Mouse (Mus musculus) liver, embryonic 15.5 days (tissue): ENCODE results near the gene Coro1b. TPM values are rescaled to one million over a fixed set of nuclear protein-coding genes. Genes with fewer than 3 reads are reported as not detected.

Source experiments
- ATAC-seq: fragments of 200-750 bp; cut with Nextera tagmentation; 2 replicates; pipeline ENCODE4 v1.8.0; 2017; ENCODE audit warnings: moderate number of reproducible peaks, mild to moderate bottlenecking, moderate library complexity; ENCODE audit not compliant: insufficient read depth
- H3K27ac ChIP-seq: fragments of 300-500 bp; sonication (generic); replicated peaks from 2 replicates; pipeline ENCODE4 v1.5.1; 2015; ENCODE audit warnings: mild to moderate bottlenecking, inconsistent platforms
- H3K27me3 ChIP-seq: fragments of 300-500 bp; sonication (generic); 2 replicates; pipeline ENCODE4 v1.6.1; 2015; ENCODE audit warnings: mild to moderate bottlenecking, inconsistent platforms
- H3K36me3 ChIP-seq: fragments of 300-500 bp; sonication (generic); replicated peaks from 2 replicates; pipeline ENCODE4 v1.6.1; 2015; ENCODE audit warnings: moderate library complexity, mild to moderate bottlenecking, inconsistent platforms
- H3K4me1 ChIP-seq: fragments of 300-500 bp; sonication (generic); replicated peaks from 2 replicates; pipeline ENCODE4 v1.6.1; 2015; ENCODE audit warnings: inconsistent platforms
- H3K4me2 ChIP-seq: fragments of 300-500 bp; sonication (generic); 2 replicates; pipeline ENCODE4 v1.6.1; 2015; ENCODE audit warnings: moderate library complexity, mild to moderate bottlenecking, inconsistent platforms
- H3K4me3 ChIP-seq: fragments of 300-500 bp; sonication (generic); replicated peaks from 2 replicates; pipeline ENCODE4 v1.5.1; 2015; ENCODE audit warnings: mild to moderate bottlenecking, inconsistent platforms
- H3K9ac ChIP-seq: fragments of 300-500 bp; sonication (generic); 2 replicates; pipeline ENCODE4 v1.6.1; 2015; ENCODE audit warnings: moderate library complexity, mild to moderate bottlenecking, inconsistent platforms
- H3K9me3 ChIP-seq: fragments of 300-500 bp; sonication (generic); replicated peaks from 2 replicates; pipeline ENCODE4 v1.6.1; 2016; ENCODE audit warnings: inconsistent platforms
- WGBS: fragments of 180-500 bp; shearing (Covaris S2); methylation state at CpG from one replicate; pipeline ENCODE4 v1.1.7; 2015; ENCODE audit warnings: mixed read lengths; ENCODE audit not compliant: insufficient replicate concordance; 5-methylcytosine and 5-hydroxymethylcytosine counted together
- polyA plus RNA-seq: library from polyadenylated mRNA; unstranded; fragments of >200 nt; fragmentation: Nextera tagmentation; extraction: Ambion mirVana; gene quantifications from 2 replicates; pipeline ENCODE4 v1.2.1, GENCODE M21; 2015

The Coro1b gene
- polyA plus RNA-seq, 1 experiment from 2014 or later, result 71.8 TPM

GRCm38 (mm10) chr19:4162646-4163542, 14.5 kb downstream of the Coro1b start, which contains the start of gene Rps6kb2:
Gene Rps6kb2 (minus strand): TSS chr19:4163354.
- Histone ChIP-seq H3K27me3 (no peaks in the 10 kb centered on the region), H3K4me1 (peaks cover 51% of the 10 kb centered on the region), H3K9me3 (no peaks in the 10 kb centered on the region), H3K9ac (peak within 1 kb of the TSS; percentile 74), H3K36me3 (peaks cover 37% of the 10 kb centered on the region), H3K4me3 (peak within 1 kb of the TSS; percentile 76), H3K27ac (peak within 1 kb of the TSS; percentile 74), H3K4me2 (peak within 1 kb of the TSS; percentile 83)
- 6% methylated on average over 42 of the region's 42 CpGs for WGBS
- peak; percentile 77 for ATAC-seq

GRCm38 (mm10) chr19:4163543-4163887, 15.1 kb downstream of the Coro1b start:
- peak overlapping the region; percentile 74 for H3K27ac ChIP-seq
- 30% methylated on average over 4 of the region's 4 CpGs for WGBS
- H3K4me1 ChIP-seq, result peaks cover 54% of the 10 kb centered on the region
- H3K36me3 ChIP-seq, result peaks cover 31% of the 10 kb centered on the region
- no peaks in the 10 kb centered on the region for H3K9me3 ChIP-seq
- peak overlapping the region; percentile 74 for H3K9ac ChIP-seq
- H3K4me3 ChIP-seq, result peak overlapping the region; percentile 76
- no peaks in the 10 kb centered on the region for H3K27me3 ChIP-seq
- peak overlapping the region; percentile 83 for H3K4me2 ChIP-seq
- ATAC-seq, result 0 out of 2 replicates have a peak, but pooled peaks have one; percentile 8

GRCm38 (mm10) chr19:4164100-4164499, 15.7 kb downstream of the Coro1b start:
- H3K27me3 ChIP-seq, result no peaks in the 10 kb centered on the region
- WGBS, result 72% methylated on average over 3 of the region's 3 CpGs
- H3K4me3 ChIP-seq, result no peak overlapping the region
- H3K4me1 ChIP-seq, result peaks cover 60% of the 10 kb centered on the region
- no peak for ATAC-seq
- no peaks in the 10 kb centered on the region for H3K9me3 ChIP-seq
- H3K9ac ChIP-seq, result no peak overlapping the region
- peaks cover 25% of the 10 kb centered on the region for H3K36me3 ChIP-seq
- peak overlapping the region; percentile 74 for H3K27ac ChIP-seq
- no peak overlapping the region; the same call in 1 of the 2 replicates for H3K4me2 ChIP-seq

GRCm38 (mm10) chr19:4164721-4165120, 16.3 kb downstream of the Coro1b start:
- WGBS, result 56% methylated on average over 2 of the region's 2 CpGs
- Histone ChIP-seq H3K9ac (no peak overlapping the region), H3K27ac (peak overlapping the region; percentile 74), H3K27me3 (no peaks in the 10 kb centered on the region), H3K36me3 (peaks cover 19% of the 10 kb centered on the region), H3K4me2 (no peak overlapping the region), H3K9me3 (no peaks in the 10 kb centered on the region), H3K4me1 (peaks cover 64% of the 10 kb centered on the region), H3K4me3 (no peak overlapping the region)
- ATAC-seq, result no peak

- Histone ChIP-seq H3K36me3 (0 out of 2 replicates have a peak, but pooled peaks cover under 1% of the 10 kb centered on the region), H3K9me3 (no peaks in the 10 kb centered on the region), H3K4me3 (no peak overlapping the region), H3K27me3 (peaks cover 3% of the 10 kb centered on the region; the same call in 1 of the 2 replicates), H3K27ac (no peak overlapping the region), H3K4me2 (no peak overlapping the region), H3K4me1 (peaks cover 74% of the 10 kb centered on the region), H3K9ac (no peak overlapping the region)
- WGBS, result 63% methylated on average over 9 of the region's 9 CpGs
- ATAC-seq, result no peak
These were observed 18.5 kb downstream of the Coro1b start for GRCm38 (mm10) chr19:4166678-4167476.

- peak overlapping the region; percentile 89 for H3K4me2 ChIP-seq
- H3K4me1 ChIP-seq, result peaks cover 57% of the 10 kb centered on the region
- peaks cover 6% of the 10 kb centered on the region for H3K27me3 ChIP-seq
- ATAC-seq, result peak; percentile 92
- WGBS, result under 1% methylated on average over 43 of the region's 43 CpGs
- H3K9ac ChIP-seq, result peak overlapping the region; percentile 71
- H3K4me3 ChIP-seq, result peak overlapping the region; percentile 58
- no peaks in the 10 kb centered on the region for H3K36me3 ChIP-seq
- H3K27ac ChIP-seq, result peak overlapping the region; percentile 70
- no peaks in the 10 kb centered on the region for H3K9me3 ChIP-seq
These were observed 21.0 kb downstream of the Coro1b start for GRCm38 (mm10) chr19:4169378-4169784.

GRCm38 (mm10) chr19:4169810-4170209, 21.4 kb downstream of the Coro1b start:
- Histone ChIP-seq H3K27me3 (peaks cover 7% of the 10 kb centered on the region), H3K4me3 (peak overlapping the region; percentile 58), H3K9me3 (no peaks in the 10 kb centered on the region), H3K4me1 (peaks cover 54% of the 10 kb centered on the region), H3K36me3 (no peaks in the 10 kb centered on the region), H3K27ac (peak overlapping the region; percentile 70), H3K4me2 (peak overlapping the region; percentile 89), H3K9ac (peak overlapping the region; percentile 71)
- no peak; the same call in 1 of the 2 replicates for ATAC-seq
- 14% methylated on average over 27 of the region's 27 CpGs for WGBS

GRCm38 (mm10) chr19:4170723-4171392, 22.4 kb downstream of the Coro1b start:
- no peak overlapping the region for H3K27ac ChIP-seq
- no peaks in the 10 kb centered on the region for H3K36me3 ChIP-seq
- ATAC-seq, result no peak
- no peak overlapping the region for H3K4me2 ChIP-seq
- H3K9me3 ChIP-seq, result no peaks in the 10 kb centered on the region
- H3K4me3 ChIP-seq, result no peak overlapping the region
- peaks cover 54% of the 10 kb centered on the region for H3K4me1 ChIP-seq
- H3K27me3 ChIP-seq, result peaks cover 15% of the 10 kb centered on the region
- 71% methylated on average over 10 of the region's 10 CpGs for whole genome bisulfite sequencing
- H3K9ac ChIP-seq, result no peak overlapping the region

- ATAC-seq, result no peak
- peaks cover 54% of the 10 kb centered on the region for H3K4me1 ChIP-seq
- no peak overlapping the region for H3K9ac ChIP-seq
- no peaks in the 10 kb centered on the region for H3K36me3 ChIP-seq
- H3K4me2 ChIP-seq, result no peak overlapping the region
- H3K27me3 ChIP-seq, result peaks cover 18% of the 10 kb centered on the region
- 40% methylated on average over 13 of the region's 13 CpGs for WGBS
- H3K9me3 ChIP-seq, result no peaks in the 10 kb centered on the region
- H3K4me3 ChIP-seq, result no peak overlapping the region
- no peak overlapping the region for H3K27ac ChIP-seq
These were observed 23.2 kb downstream of the Coro1b start for GRCm38 (mm10) chr19:4171393-4172290.

- WGBS, result 56% methylated on average over 11 of the region's 11 CpGs
- ATAC-seq, result no peak
- H3K9ac ChIP-seq, result no peak overlapping the region
These were observed 24.5 kb downstream of the Coro1b start for GRCm38 (mm10) chr19:4172925-4173324.

More at GRCm38 (mm10) chr19:4172925-4173324, 24.5 kb downstream of the Coro1b start:
- Histone ChIP-seq H3K36me3 (no peaks in the 10 kb centered on the region), H3K9me3 (no peaks in the 10 kb centered on the region), H3K4me2 (no peak overlapping the region), H3K27me3 (peaks cover 18% of the 10 kb centered on the region), H3K4me3 (no peak overlapping the region), H3K4me1 (peaks cover 47% of the 10 kb centered on the region), H3K27ac (no peak overlapping the region)
